ENCODE assay signal across 8 mouse cellular contexts in genomic region chr17:13668052-13669015, GRCm38 (mm10).
DNase-seq lines count a peak whose midpoint lies in the region; ATAC-seq and TF ChIP-seq lines count a peak whose summit lies in the region.

No protein-coding gene starts in this region.

- TF ChIP-seq POLR2A in brain, embryonic 14.5 days (IDR thresholded peaks at IDR 0.05; ENCODE audit: borderline replicate concordance, extremely low read depth, insufficient read depth, insufficient read length, poor library complexity, severe bottlenecking) = no peak

- H3K27ac ChIP-seq in layer of hippocampus, adult 2 months = peak overlapping the region; percentile 78
- H3K27ac ChIP-seq in heart, postnatal 0 days (ENCODE audit: low read depth) = peak overlapping the region; percentile 4

- TF ChIP-seq EP300 in heart, postnatal 0 days (IDR thresholded peaks at IDR 0.05; ENCODE audit: low read depth) = no peak

- no peaks in the 10 kb centered on the region for H3K36me3 ChIP-seq in heart, postnatal 0 days (replicated peaks; ENCODE audit: control insufficient read depth, insufficient read depth, low read length)

- no peaks in the 10 kb centered on the region for H3K27me3 ChIP-seq in heart, postnatal 0 days (ENCODE audit: control insufficient read depth, insufficient read depth, low read length)

- peak overlapping the region; percentile 23; the same call in 1 of the 2 replicates for H3K9ac ChIP-seq in heart, postnatal 0 days (replicated peaks; ENCODE audit: low read depth, low read length)

- no peak for TF ChIP-seq CTCF in layer of hippocampus, adult 2 months (conservative IDR thresholded peaks at IDR 0.05)
- no peak for TF ChIP-seq CTCF in brain, embryonic 14.5 days (IDR thresholded peaks at IDR 0.05; ENCODE audit: borderline replicate concordance, extremely low read depth, insufficient read depth, insufficient read length)
- TF ChIP-seq CTCF in heart, postnatal 0 days (IDR thresholded peaks at IDR 0.05; ENCODE audit: low read depth) = no peak

- 15% methylated on average over 16 of the region's 16 CpGs for WGBS in heart, postnatal 0 days

- intact Hi-C loops in left cerebral cortex, postnatal 25 days (cut with DNase I) = no loop called here

- peak overlapping the region; percentile 44 for H3K4me2 ChIP-seq in heart, postnatal 0 days (ENCODE audit: low read depth, low read length)

- no peaks in the 10 kb centered on the region for H3K9me3 ChIP-seq in heart, postnatal 0 days (replicated peaks; ENCODE audit: control insufficient read depth, low read length)

- H3K4me3 ChIP-seq in layer of hippocampus, adult 2 months = peak overlapping the region; percentile 14; the same call in 1 of the 2 replicates
- no peak overlapping the region for H3K4me3 ChIP-seq in heart, postnatal 0 days (ENCODE audit: low read depth, low read length)

- peaks cover 23% of the 10 kb centered on the region for H3K4me1 ChIP-seq in heart, postnatal 0 days (ENCODE audit: control insufficient read depth, insufficient read depth)

- peak; percentile 58; the same call in 1 of the 2 replicates for ATAC-seq in heart, postnatal 0 days (ENCODE audit: insufficient read depth, low read depth)

- peak; percentile 33 to 34 for DNase-seq in layer of hippocampus, adult 2 months (ENCODE audit: low spot score in 2 of 2)
- DNase-seq in layer of hippocampus, postnatal 14 days (ENCODE audit: low spot score in 2 of 2) = no peak
- DNase-seq in brain, embryonic 14.5 days (ENCODE audit: low read depth) = peak; percentile 97
- no peak for DNase-seq in heart, postnatal 0 days (ENCODE audit: low spot score)
- peak; percentile 45 to 83 for DNase-seq in left cerebral cortex, postnatal 25 days (ENCODE audit: low spot score in 2 of 2)
- DNase-seq in right cerebral cortex, postnatal 10 days (ENCODE audit: low spot score in 2 of 2) = peak; percentile 74 to 85
- no peak for DNase-seq in cerebellum, adult 11-12 months
- DNase-seq in adipocyte (ENCODE audit: low spot score) = no peak

Comparison
In these comparisons a context has a peak if more than half of its experiments do, and no peak if none do; other contexts are left out.
1. DNase-seq: peak in layer of hippocampus, adult 2 months (2 of 2), brain, embryonic 14.5 days (single experiment), left cerebral cortex, postnatal 25 days (2 of 2) and right cerebral cortex, postnatal 10 days (2 of 2); none in layer of hippocampus, postnatal 14 days (0 of 2), heart, postnatal 0 days (single experiment), cerebellum, adult 11-12 months (single experiment) and adipocyte (single experiment).